Mouse (Mus musculus): ENCODE measurements around the gene Acot8. TPM values are rescaled to one million over a fixed set of nuclear protein-coding genes. Genes with fewer than 3 reads are reported as not detected.

The Acot8 gene
- polyA plus RNA-seq, 2 experiments = 14.0 to 31.5 TPM

DNA sequence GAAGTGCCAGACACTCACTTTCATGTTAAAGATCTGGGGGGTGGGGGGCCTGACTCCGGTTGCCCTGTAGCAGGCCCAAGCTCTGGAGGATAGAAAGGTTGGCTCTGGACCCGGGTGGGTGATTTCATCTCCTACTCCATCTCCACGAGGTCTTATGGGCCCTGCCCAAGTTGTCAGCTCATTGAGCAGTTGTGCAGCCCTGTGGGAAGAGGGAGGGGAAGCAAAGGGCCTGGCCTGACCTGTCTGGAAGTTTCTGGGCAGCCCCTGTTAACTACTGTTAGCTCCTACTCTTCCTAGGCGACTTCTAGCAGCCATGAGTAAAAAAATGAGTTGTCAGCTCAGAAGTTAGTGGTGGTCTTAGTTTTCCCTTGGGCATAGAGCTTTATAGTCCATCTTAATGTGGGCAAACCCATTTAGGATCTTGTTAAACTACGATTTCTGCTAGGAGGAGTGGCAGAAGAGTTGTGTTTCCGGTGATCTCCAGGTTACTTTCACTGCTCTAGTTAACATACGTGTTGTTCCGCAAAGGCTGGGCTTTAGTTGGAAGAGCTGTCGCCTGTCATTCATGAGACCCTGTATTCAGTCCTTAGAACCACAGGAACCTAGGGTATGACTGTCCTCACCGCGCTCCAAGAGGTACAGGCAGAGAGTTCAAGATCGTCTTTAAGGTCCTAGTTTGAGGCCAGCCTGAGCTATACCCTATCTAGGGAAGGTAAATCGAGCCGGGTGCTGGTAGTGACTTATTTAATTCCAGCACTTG is 31.3 kb downstream of the Acot8 start:
- ATAC-seq (ENCODE audit: low FRiP score, low read depth) (no peak), DNase-seq (ENCODE audit: low spot score) (no peak)
- H3K4me3 ChIP-seq (replicated peaks; ENCODE audit: low read length) = no peak overlapping the region
- no peak overlapping the region for H3K9ac ChIP-seq (ENCODE audit: low read depth, low read length, severe bottlenecking)
- H3K9me3 ChIP-seq (ENCODE audit: control insufficient read depth, low read length) = no peaks in the 10 kb centered on the region
- no peak overlapping the region for H3K4me2 ChIP-seq (replicated peaks; ENCODE audit: low read depth, low read length, severe bottlenecking)
- 80% methylated on average over 14 of the region's 14 CpGs for whole genome bisulfite sequencing
- H3K27me3 ChIP-seq (ENCODE audit: control insufficient read depth, insufficient read depth, low read length) = no peaks in the 10 kb centered on the region
- H3K4me1 ChIP-seq (ENCODE audit: control insufficient read depth, insufficient read depth, low read length) = peaks cover 6% of the 10 kb centered on the region
- H3K36me3 ChIP-seq (ENCODE audit: control insufficient read depth, insufficient read depth, low read length) = peaks cover 17% of the 10 kb centered on the region
- 0 out of 2 replicates have a peak overlapping the region, but pooled peaks have one; percentile 3 for H3K27ac ChIP-seq (replicated peaks; ENCODE audit: low read depth, low read length)
- no peak for TF ChIP-seq POLR2A (IDR thresholded peaks at IDR 0.05; ENCODE audit: borderline replicate concordance, extremely low read depth, insufficient read depth, insufficient read length)

GRCm38 (mm10) chr2:164771123-164771522 is 33.6 kb downstream of the Acot8 start:
- Histone ChIP-seq H3K4me2 (replicated peaks; ENCODE audit: low read depth, low read length, severe bottlenecking) (peak overlapping the region; percentile 72), H3K36me3 (ENCODE audit: control insufficient read depth, insufficient read depth, low read length) (peaks cover 39% of the 10 kb centered on the region), H3K27me3 (ENCODE audit: control insufficient read depth, insufficient read depth, low read length) (no peaks in the 10 kb centered on the region), H3K9ac (ENCODE audit: low read depth, low read length, severe bottlenecking) (no peak overlapping the region), H3K4me1 (ENCODE audit: control insufficient read depth, insufficient read depth, low read length) (peaks cover 6% of the 10 kb centered on the region), H3K4me3 (replicated peaks; ENCODE audit: low read length) (peak overlapping the region; percentile 70), H3K9me3 (ENCODE audit: control insufficient read depth, low read length) (no peaks in the 10 kb centered on the region), H3K27ac (replicated peaks; ENCODE audit: low read depth, low read length) (no peak overlapping the region)
- no peak for DNase-seq (ENCODE audit: low spot score)
- no peak for ATAC-seq (ENCODE audit: low FRiP score, low read depth)
- 78% methylated on average over 8 of the region's 8 CpGs for WGBS
- TF ChIP-seq POLR2A (IDR thresholded peaks at IDR 0.05; ENCODE audit: borderline replicate concordance, extremely low read depth, insufficient read depth, insufficient read length) = no peak

DNA sequence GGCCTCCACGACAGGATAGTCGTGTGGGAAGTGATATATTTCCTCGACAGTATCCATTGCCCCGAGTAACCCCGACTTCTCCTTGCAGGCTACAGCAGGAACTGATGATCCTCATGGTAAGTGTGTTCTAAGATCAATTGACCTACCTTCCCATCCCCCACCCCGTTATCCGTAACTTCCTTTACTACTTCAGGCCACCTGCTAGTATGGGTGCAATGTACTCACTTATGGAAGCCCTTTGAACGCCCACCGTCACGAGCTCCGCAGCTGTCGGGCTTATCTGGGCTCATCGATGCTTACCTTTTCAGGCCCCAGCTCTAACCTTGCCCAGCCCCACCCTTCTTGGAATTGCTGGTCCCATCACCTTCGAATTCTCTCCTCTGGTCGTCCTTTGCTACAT is 34.4 kb downstream of the Acot8 start:
- H3K36me3 ChIP-seq (ENCODE audit: control insufficient read depth, insufficient read depth, low read length) = peaks cover 48% of the 10 kb centered on the region
- H3K4me2 ChIP-seq (replicated peaks; ENCODE audit: low read depth, low read length, severe bottlenecking) = peak overlapping the region; percentile 72
- peak overlapping the region; percentile 65 for H3K9ac ChIP-seq (ENCODE audit: low read depth, low read length, severe bottlenecking)
- no peaks in the 10 kb centered on the region for H3K9me3 ChIP-seq (ENCODE audit: control insufficient read depth, low read length)
- TF ChIP-seq POLR2A (IDR thresholded peaks at IDR 0.05; ENCODE audit: borderline replicate concordance, extremely low read depth, insufficient read depth, insufficient read length) = no peak
- H3K27ac ChIP-seq (replicated peaks; ENCODE audit: low read depth, low read length) = no peak overlapping the region
- WGBS = 3% methylated on average over 15 of the region's 15 CpGs
- H3K4me1 ChIP-seq (ENCODE audit: control insufficient read depth, insufficient read depth, low read length) = peaks cover 6% of the 10 kb centered on the region
- DNase-seq (ENCODE audit: low spot score) (no peak), ATAC-seq (ENCODE audit: low FRiP score, low read depth) (no peak)
- peak overlapping the region; percentile 70 for H3K4me3 ChIP-seq (replicated peaks; ENCODE audit: low read length)
- no peaks in the 10 kb centered on the region for H3K27me3 ChIP-seq (ENCODE audit: control insufficient read depth, insufficient read depth, low read length)

- peaks cover 6% of the 10 kb centered on the region for H3K4me1 ChIP-seq (ENCODE audit: control insufficient read depth, insufficient read depth, low read length)
- H3K4me3 ChIP-seq (replicated peaks; ENCODE audit: low read length) = peak within 1 kb of the TSS; percentile 70
- TF ChIP-seq POLR2A (IDR thresholded peaks at IDR 0.05; ENCODE audit: borderline replicate concordance, extremely low read depth, insufficient read depth, insufficient read length) = 0 out of 2 replicates have a peak, but pooled peaks have one; percentile 23
- ATAC-seq (ENCODE audit: low FRiP score, low read depth) = peak; percentile 98
- H3K9ac ChIP-seq (ENCODE audit: low read depth, low read length, severe bottlenecking) = peak within 1 kb of the TSS; percentile 65
- H3K27ac ChIP-seq (replicated peaks; ENCODE audit: low read depth, low read length) = 0 out of 2 replicates have a peak within 1 kb of the TSS, but pooled peaks have one; percentile 58
- H3K9me3 ChIP-seq (ENCODE audit: control insufficient read depth, low read length) = no peaks in the 10 kb centered on the region
- peak within 1 kb of the TSS; percentile 72 for H3K4me2 ChIP-seq (replicated peaks; ENCODE audit: low read depth, low read length, severe bottlenecking)
- peaks cover 55% of the 10 kb centered on the region for H3K36me3 ChIP-seq (ENCODE audit: control insufficient read depth, insufficient read depth, low read length)
- peak; percentile 99 for DNase-seq (ENCODE audit: low spot score)
- WGBS = 2% methylated on average over 53 of the region's 53 CpGs
- H3K27me3 ChIP-seq (ENCODE audit: control insufficient read depth, insufficient read depth, low read length) = no peaks in the 10 kb centered on the region
These were observed 35.2 kb downstream of the Acot8 start, which contains the start of gene Ube2c for GRCm38 (mm10) chr2:164769258-164770037. Ube2c (plus strand) TSS chr2:164769898.

- peaks cover 6% of the 10 kb centered on the region for H3K4me1 ChIP-seq (ENCODE audit: control insufficient read depth, insufficient read depth, low read length)
- peaks cover 61% of the 10 kb centered on the region for H3K36me3 ChIP-seq (ENCODE audit: control insufficient read depth, insufficient read depth, low read length)
- no peaks in the 10 kb centered on the region for H3K9me3 ChIP-seq (ENCODE audit: control insufficient read depth, low read length)
- H3K9ac ChIP-seq (ENCODE audit: low read depth, low read length, severe bottlenecking) = no peak overlapping the region
- DNase-seq (ENCODE audit: low spot score) (no peak), ATAC-seq (ENCODE audit: low FRiP score, low read depth) (no peak)
- H3K4me3 ChIP-seq (replicated peaks; ENCODE audit: low read length) = no peak overlapping the region
- no peak for TF ChIP-seq POLR2A (IDR thresholded peaks at IDR 0.05; ENCODE audit: borderline replicate concordance, extremely low read depth, insufficient read depth, insufficient read length)
- H3K27ac ChIP-seq (replicated peaks; ENCODE audit: low read depth, low read length) = no peak overlapping the region
- H3K4me2 ChIP-seq (replicated peaks; ENCODE audit: low read depth, low read length, severe bottlenecking) = no peak overlapping the region
- WGBS = 85% methylated on average over 15 of the region's 15 CpGs
- no peaks in the 10 kb centered on the region for H3K27me3 ChIP-seq (ENCODE audit: control insufficient read depth, insufficient read depth, low read length)
These were observed 36.7 kb downstream of the Acot8 start for GRCm38 (mm10) chr2:164767812-164768540.
